Mouse (Mus musculus) midbrain, embryonic 12.5 days (tissue): ENCODE results near the gene Pms1. TPM values are rescaled to one million over a fixed set of nuclear protein-coding genes. Genes with fewer than 3 reads are reported as not detected.
"Not testable (repeated sequence)": the region's sequence is repeated elsewhere in the genome, so short reads cannot be mapped to it uniquely, and the experiment has no call there.

Experiments used
- ATAC-seq: fragments of 200-750 bp; cut with Nextera tagmentation; 2 replicates; pipeline ENCODE4 v1.8.0; 2017; ENCODE audit warnings: low read depth, moderate TSS enrichment, moderate library complexity; ENCODE audit not compliant: low FRiP score
- H3K27ac ChIP-seq: fragments of 300-500 bp; sonication (generic); replicated peaks from 2 replicates; pipeline ENCODE4 v1.5.1; 2016; ENCODE audit warnings: mild to moderate bottlenecking
- H3K27me3 ChIP-seq: fragments of 300-500 bp; sonication (generic); 2 replicates; pipeline ENCODE4 v1.6.1; 2016; ENCODE audit warnings: mild to moderate bottlenecking
- H3K36me3 ChIP-seq: fragments of 300-500 bp; sonication (generic); 2 replicates; pipeline ENCODE4 v1.6.1; 2016
- H3K4me1 ChIP-seq: fragments of 300-500 bp; sonication (generic); 2 replicates; pipeline ENCODE4 v1.6.1; 2016
- H3K4me2 ChIP-seq: fragments of 300-500 bp; sonication (generic); replicated peaks from 2 replicates; pipeline ENCODE4 v1.6.1; 2016; ENCODE audit warnings: mild to moderate bottlenecking, moderate library complexity
- H3K4me3 ChIP-seq: fragments of 300-500 bp; sonication (generic); 2 replicates; pipeline ENCODE4 v1.5.1; 2016; ENCODE audit warnings: mild to moderate bottlenecking
- H3K9ac ChIP-seq: fragments of 300-500 bp; sonication (generic); replicated peaks from 2 replicates; pipeline ENCODE4 v1.6.1; 2016; ENCODE audit warnings: mild to moderate bottlenecking, moderate library complexity
- H3K9me3 ChIP-seq: fragments of 300-500 bp; sonication (generic); 2 replicates; pipeline ENCODE4 v1.6.1; 2016; ENCODE audit warnings: mild to moderate bottlenecking
- WGBS: fragments of 180-500 bp; shearing (Covaris S2); methylation state at CpG from one replicate; pipeline ENCODE4 v1.1.7; 2016; 5-methylcytosine and 5-hydroxymethylcytosine counted together
- polyA plus RNA-seq: library from polyadenylated mRNA; unstranded; fragments of >200 nt; fragmentation: Nextera tagmentation; extraction: Ambion mirVana; gene quantifications from 2 replicates; pipeline ENCODE4 v1.2.1, GENCODE M21; 2016

Gene Pms1
- 20.9 and 21.2 TPM in 2 replicates for polyA plus RNA-seq

- Histone ChIP-seq H3K9me3 (no peaks in the 10 kb centered on the region), H3K36me3 (0 out of 2 replicates have a peak, but pooled peaks cover 9% of the 10 kb centered on the region), H3K27ac (peak within 1 kb of the TSS; percentile 88), H3K9ac (peak within 1 kb of the TSS; percentile 79), H3K27me3 (no peaks in the 10 kb centered on the region), H3K4me3 (peak within 1 kb of the TSS; percentile 84), H3K4me2 (peak within 1 kb of the TSS; percentile 64), H3K4me1 (peaks cover 10% of the 10 kb centered on the region)
- under 1% methylated on average over 66 of the region's 66 CpGs for WGBS
- peak; percentile 100 for ATAC-seq
These were observed at the start of gene Pms1, which contains the start of the genes Ormdl1 and Gm28778 for GRCm38 (mm10) chr1:53296581-53297383. Gene Pms1, minus strand, starts transcription at chr1:53297018. Gene Ormdl1, plus strand, starts transcription at chr1:53297095. Gene Gm28778, plus strand, starts transcription at chr1:53297111.

GRCm38 (mm10) chr1:53341071-53341470 lies 44.3 kb upstream of the Pms1 start:
- ATAC-seq = no peak

GRCm38 (mm10) chr1:53337403-53337802 lies 40.6 kb upstream of the Pms1 start:
- not testable (repeated sequence) for H3K4me3 ChIP-seq, H3K4me2 ChIP-seq, ATAC-seq, H3K27me3 ChIP-seq, H3K4me1 ChIP-seq, H3K27ac ChIP-seq, H3K9ac ChIP-seq
- H3K9me3 ChIP-seq = peaks cover 12% of the 10 kb centered on the region
- H3K36me3 ChIP-seq = peaks cover 22% of the 10 kb centered on the region
- WGBS = 62% methylated on average over 2 of the region's 2 CpGs

More at GRCm38 (mm10) chr1:53341071-53341470, 44.3 kb upstream of the Pms1 start:
- Histone ChIP-seq H3K4me2 (no peak overlapping the region), H3K9me3 (peaks cover 12% of the 10 kb centered on the region; the same call in 1 of the 2 replicates), H3K4me1 (no peaks in the 10 kb centered on the region), H3K27me3 (no peaks in the 10 kb centered on the region), H3K4me3 (no peak overlapping the region), H3K36me3 (peaks cover 49% of the 10 kb centered on the region), H3K27ac (no peak overlapping the region), H3K9ac (no peak overlapping the region)
- 95% methylated on average over 2 of the region's 2 CpGs for WGBS

DNA sequence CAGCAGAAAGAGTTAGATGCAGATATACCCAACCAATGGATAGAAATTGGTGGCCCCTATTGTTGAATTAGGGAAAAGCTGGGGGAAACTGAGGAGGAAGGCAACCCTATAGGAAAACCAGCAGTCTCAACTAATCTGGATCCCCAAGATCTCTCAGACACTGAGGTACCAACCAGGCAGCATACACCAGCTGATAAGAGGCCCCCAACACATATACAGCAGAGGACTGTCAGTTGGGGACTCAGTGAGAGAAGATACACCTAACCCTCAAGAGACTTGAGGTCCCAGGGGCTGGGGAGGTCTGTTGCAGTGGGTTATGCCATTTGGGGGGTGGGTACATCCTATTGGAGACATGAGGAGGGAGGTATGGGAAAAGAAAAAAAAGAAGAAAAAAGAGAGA lies 38.6 kb upstream of the Pms1 start:
- no peak overlapping the region for H3K9ac ChIP-seq
- H3K36me3 ChIP-seq = peaks cover 3% of the 10 kb centered on the region; the same call in 1 of the 2 replicates
- ATAC-seq = no peak
- H3K27ac ChIP-seq = no peak overlapping the region
- H3K9me3 ChIP-seq = peaks cover 2% of the 10 kb centered on the region
- no peak overlapping the region for H3K4me2 ChIP-seq
- H3K4me3 ChIP-seq = no peak overlapping the region
- no peaks in the 10 kb centered on the region for H3K4me1 ChIP-seq
- no peaks in the 10 kb centered on the region for H3K27me3 ChIP-seq

- WGBS = 65% methylated on average over 5 of the region's 5 CpGs
- not testable (repeated sequence) for H3K4me1 ChIP-seq, H3K4me2 ChIP-seq, ATAC-seq, H3K4me3 ChIP-seq, H3K9me3 ChIP-seq, H3K27me3 ChIP-seq, H3K36me3 ChIP-seq, H3K9ac ChIP-seq, H3K27ac ChIP-seq
These were observed 36.7 kb upstream of the Pms1 start for GRCm38 (mm10) chr1:53333527-53333926.

DNA sequence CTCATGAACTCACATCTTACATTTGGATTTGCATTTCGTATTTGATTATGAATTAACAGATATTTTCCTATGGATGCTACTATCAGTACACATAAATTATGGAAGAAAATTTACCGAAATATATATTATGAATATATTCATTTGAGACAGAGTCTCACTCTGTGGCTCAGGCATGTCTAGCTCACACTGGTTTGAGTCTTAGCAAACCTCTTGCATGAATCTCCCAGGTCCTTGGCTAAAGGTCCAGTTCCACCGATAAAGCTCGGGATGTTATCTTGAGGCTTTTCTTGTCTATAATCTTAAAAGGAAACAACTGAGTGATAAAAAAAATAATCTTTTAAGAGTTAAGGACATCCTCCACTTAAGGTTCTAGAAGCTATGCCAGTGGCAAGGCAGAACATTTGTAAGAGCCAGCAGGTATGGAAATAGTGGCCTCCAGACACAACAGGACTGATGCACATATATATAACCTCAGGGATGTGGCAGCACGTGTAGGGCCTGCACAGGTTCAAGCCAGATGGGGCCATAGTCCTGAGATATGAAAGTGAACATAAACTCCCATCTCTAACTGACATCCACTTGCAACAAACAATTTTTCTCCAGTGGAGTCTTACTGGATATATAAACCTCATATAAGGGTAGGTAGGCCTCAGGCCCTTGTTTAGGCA lies 28.1 kb upstream of the Pms1 start:
- 95% methylated on average over 5 of the region's 5 CpGs for WGBS
- no peak overlapping the region for H3K27ac ChIP-seq
- no peak overlapping the region for H3K4me3 ChIP-seq
- H3K27me3 ChIP-seq = no peaks in the 10 kb centered on the region
- no peaks in the 10 kb centered on the region for H3K4me1 ChIP-seq
- no peaks in the 10 kb centered on the region for H3K9me3 ChIP-seq
- H3K9ac ChIP-seq = no peak overlapping the region
- no peak overlapping the region for H3K4me2 ChIP-seq
- peaks cover 19% of the 10 kb centered on the region for H3K36me3 ChIP-seq
- ATAC-seq = no peak

- Histone ChIP-seq H3K4me1 (no peaks in the 10 kb centered on the region), H3K27ac (no peak overlapping the region), H3K9ac (no peak overlapping the region), H3K27me3 (no peaks in the 10 kb centered on the region), H3K36me3 (peaks cover 19% of the 10 kb centered on the region), H3K9me3 (no peaks in the 10 kb centered on the region), H3K4me3 (no peak overlapping the region), H3K4me2 (no peak overlapping the region)
- ATAC-seq = no peak
- 92% methylated on average over 1 of the region's 1 CpGs for WGBS
These were observed 27.5 kb upstream of the Pms1 start for GRCm38 (mm10) chr1:53324277-53324676.

GRCm38 (mm10) chr1:53323254-53323653 lies 26.4 kb upstream of the Pms1 start:
- ATAC-seq = no peak
- WGBS = 93% methylated on average over 5 of the region's 5 CpGs
- peaks cover 19% of the 10 kb centered on the region for H3K36me3 ChIP-seq

DNA sequence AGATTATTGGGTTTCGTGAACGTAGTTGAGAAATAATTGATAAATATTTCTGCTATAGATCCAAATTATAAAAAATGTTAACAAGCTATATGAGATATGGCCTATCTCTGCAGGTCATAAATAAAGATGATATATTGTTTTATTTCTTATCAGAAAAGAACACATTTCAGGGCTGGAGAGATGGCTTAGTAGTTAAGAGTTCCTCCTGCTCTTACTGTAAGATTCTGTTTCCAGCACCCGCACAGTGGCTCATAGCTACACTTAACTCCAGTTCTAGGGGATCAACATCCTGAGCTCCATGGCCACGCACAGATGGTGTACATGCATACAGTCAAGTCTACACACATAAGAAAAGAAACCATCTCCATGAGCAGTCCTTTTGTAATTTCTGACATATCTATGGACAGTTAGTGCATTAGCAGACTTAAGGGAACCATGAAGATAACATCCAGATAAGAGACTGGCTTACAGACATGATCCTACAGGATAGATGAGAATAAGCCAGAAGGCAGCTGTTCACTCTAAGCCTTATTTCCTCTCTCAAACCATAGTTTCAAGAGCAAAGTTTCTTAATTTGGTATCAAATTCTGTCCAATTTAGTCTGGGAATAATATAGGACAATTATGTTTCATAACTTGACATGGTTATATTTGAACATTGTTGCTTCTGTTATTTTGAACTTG lies 25.0 kb upstream of the Pms1 start:
- no peak overlapping the region for H3K4me3 ChIP-seq
- no peak for ATAC-seq
- no peaks in the 10 kb centered on the region for H3K27me3 ChIP-seq
- no peak overlapping the region for H3K4me2 ChIP-seq
- H3K36me3 ChIP-seq = peaks cover 27% of the 10 kb centered on the region
- H3K9ac ChIP-seq = no peak overlapping the region
- H3K9me3 ChIP-seq = no peaks in the 10 kb centered on the region
- no peak overlapping the region for H3K27ac ChIP-seq
- 95% methylated on average over 4 of the region's 4 CpGs for WGBS
- H3K4me1 ChIP-seq = no peaks in the 10 kb centered on the region

More at GRCm38 (mm10) chr1:53323254-53323653, 26.4 kb upstream of the Pms1 start:
- H3K27ac ChIP-seq = no peak overlapping the region
- H3K4me2 ChIP-seq = no peak overlapping the region
- no peaks in the 10 kb centered on the region for H3K27me3 ChIP-seq
- no peaks in the 10 kb centered on the region for H3K9me3 ChIP-seq
- no peaks in the 10 kb centered on the region for H3K4me1 ChIP-seq
- H3K4me3 ChIP-seq = no peak overlapping the region
- H3K9ac ChIP-seq = no peak overlapping the region

GRCm38 (mm10) chr1:53312989-53313967 lies 16.5 kb upstream of the Pms1 start, which contains the start of gene Osgepl1:
Gene Osgepl1, plus strand, starts transcription at chr1:53313624.
- 2% methylated on average over 27 of the region's 27 CpGs for WGBS
- no peaks in the 10 kb centered on the region for H3K9me3 ChIP-seq
- H3K27ac ChIP-seq = peak within 1 kb of the TSS; percentile 82

DNA sequence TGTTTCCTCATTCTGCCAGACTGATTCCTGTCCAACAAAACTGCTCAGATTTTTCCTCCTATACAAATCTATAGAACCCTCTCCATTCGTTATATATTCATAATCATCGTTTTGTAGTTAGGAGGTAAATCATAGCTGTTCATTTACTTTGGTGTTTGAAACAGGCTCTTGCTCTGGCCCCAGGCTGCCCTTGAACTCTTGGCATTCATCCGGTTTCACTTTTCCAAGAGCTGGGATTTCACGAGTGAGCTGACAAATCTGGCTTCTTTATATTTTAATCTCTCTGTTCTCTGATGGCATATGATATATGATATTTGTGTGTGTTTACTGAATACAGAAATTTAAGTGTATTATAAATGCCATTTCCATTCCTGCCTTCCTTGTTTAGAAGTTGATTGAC lies 3.7 kb upstream of the Pms1 start:
- Histone ChIP-seq H3K36me3 (0 out of 2 replicates have a peak, but pooled peaks cover 12% of the 10 kb centered on the region), H3K4me1 (peaks cover 10% of the 10 kb centered on the region), H3K27ac (no peak overlapping the region), H3K9me3 (no peaks in the 10 kb centered on the region), H3K4me2 (no peak overlapping the region), H3K9ac (no peak overlapping the region), H3K4me3 (no peak overlapping the region), H3K27me3 (no peaks in the 10 kb centered on the region)
- no peak for ATAC-seq
- WGBS = 92% methylated on average over 4 of the region's 4 CpGs

More at GRCm38 (mm10) chr1:53312989-53313967, 16.5 kb upstream of the Pms1 start, which contains the start of gene Osgepl1:
- ATAC-seq = peak; percentile 98
- Histone ChIP-seq H3K4me3 (peak within 1 kb of the TSS; percentile 71), H3K9ac (peak within 1 kb of the TSS; percentile 80), H3K36me3 (0 out of 2 replicates have a peak, but pooled peaks cover 11% of the 10 kb centered on the region), H3K4me1 (no peaks in the 10 kb centered on the region), H3K4me2 (peak within 1 kb of the TSS; percentile 62), H3K27me3 (no peaks in the 10 kb centered on the region)
